Mouse (Mus musculus): ENCODE measurements around the gene Ube4a.

Gene Ube4a

GRCm38 (mm10) chr9:44965126-44965832, at the start of gene Ube4a:
Ube4a (minus strand) TSS chr9:44965600.
- peak; percentile 75 for DNase-seq (ENCODE audit: extremely low read depth, low read depth, low spot score)

- no peak for DNase-seq (ENCODE audit: extremely low read depth, low read depth, low spot score)
Measured at GRCm38 (mm10) chr9:45014879-45015278, 49.5 kb upstream of the Ube4a start.

GRCm38 (mm10) chr9:45011291-45011690, 45.9 kb upstream of the Ube4a start:
- no peak for DNase-seq (ENCODE audit: extremely low read depth, low read depth, low spot score)

- no peak for DNase-seq (ENCODE audit: extremely low read depth, low read depth, low spot score)
Measured at GRCm38 (mm10) chr9:45010461-45010860, 45.1 kb upstream of the Ube4a start.

- no peak for DNase-seq (ENCODE audit: extremely low read depth, low read depth, low spot score)
Measured at GRCm38 (mm10) chr9:45009180-45010078, 44.0 kb upstream of the Ube4a start, which contains the start of gene Cd3e. Cd3e (minus strand) TSS chr9:45009627.

- no peak for DNase-seq (ENCODE audit: extremely low read depth, low read depth, low spot score)
Measured at GRCm38 (mm10) chr9:45008342-45008741, 42.9 kb upstream of the Ube4a start.

GRCm38 (mm10) chr9:45007404-45007803, 42.0 kb upstream of the Ube4a start:
- no peak for DNase-seq (ENCODE audit: extremely low read depth, low read depth, low spot score)

GRCm38 (mm10) chr9:45000249-45000648, 34.8 kb upstream of the Ube4a start:
- no peak for DNase-seq (ENCODE audit: extremely low read depth, low read depth, low spot score)

GRCm38 (mm10) chr9:44999776-45000175, 34.4 kb upstream of the Ube4a start:
- no peak for DNase-seq (ENCODE audit: extremely low read depth, low read depth, low spot score)

- DNase-seq (ENCODE audit: extremely low read depth, low read depth, low spot score) = no peak
Measured at GRCm38 (mm10) chr9:44999171-44999570, 33.8 kb upstream of the Ube4a start.

- no peak for DNase-seq (ENCODE audit: extremely low read depth, low read depth, low spot score)
Measured at GRCm38 (mm10) chr9:44998138-44998537, 32.7 kb upstream of the Ube4a start.

GRCm38 (mm10) chr9:44996590-44996989, 31.2 kb upstream of the Ube4a start:
- no peak for DNase-seq (ENCODE audit: extremely low read depth, low read depth, low spot score)

- DNase-seq (ENCODE audit: extremely low read depth, low read depth, low spot score) = no peak
Measured at GRCm38 (mm10) chr9:44994962-44995361, 29.6 kb upstream of the Ube4a start.

GRCm38 (mm10) chr9:44993268-44993667, 27.9 kb upstream of the Ube4a start:
- DNase-seq (ENCODE audit: extremely low read depth, low read depth, low spot score) = no peak

GRCm38 (mm10) chr9:44992271-44992670, 26.9 kb upstream of the Ube4a start:
- no peak for DNase-seq (ENCODE audit: extremely low read depth, low read depth, low spot score)

GRCm38 (mm10) chr9:44991821-44992220, 26.4 kb upstream of the Ube4a start:
- DNase-seq (ENCODE audit: extremely low read depth, low read depth, low spot score) = no peak

- DNase-seq (ENCODE audit: extremely low read depth, low read depth, low spot score) = no peak
Measured at GRCm38 (mm10) chr9:44986976-44987375, 21.6 kb upstream of the Ube4a start.

GRCm38 (mm10) chr9:44986242-44986781, 20.9 kb upstream of the Ube4a start:
- no peak for DNase-seq (ENCODE audit: extremely low read depth, low read depth, low spot score)

- no peak for DNase-seq (ENCODE audit: extremely low read depth, low read depth, low spot score)
Measured at GRCm38 (mm10) chr9:44985721-44986161, 20.3 kb upstream of the Ube4a start.

- DNase-seq (ENCODE audit: extremely low read depth, low read depth, low spot score) = no peak
Measured at GRCm38 (mm10) chr9:44983001-44983400, 17.6 kb upstream of the Ube4a start.

- DNase-seq (ENCODE audit: extremely low read depth, low read depth, low spot score) = no peak
Measured at GRCm38 (mm10) chr9:44982531-44982930, 17.1 kb upstream of the Ube4a start.

- DNase-seq (ENCODE audit: extremely low read depth, low read depth, low spot score) = no peak
Measured at GRCm38 (mm10) chr9:44982081-44982480, 16.7 kb upstream of the Ube4a start.
